Mouse (Mus musculus) megakaryocyte, embryonic 14.5 days (primary cell): ENCODE measurements around the gene Adsl. TPM values are rescaled to one million over a fixed set of nuclear protein-coding genes. Genes with fewer than 3 reads are reported as not detected.
"Not testable (repeated sequence)": the region's sequence is repeated elsewhere in the genome, so short reads cannot be mapped to it uniquely, and the experiment has no call there.

ENCODE experiments used
- H3K27me3 ChIP-seq: replicated peaks from 2 replicates; pipeline ENCODE3; 2012; ENCODE audit warnings: inconsistent platforms
- H3K36me3 ChIP-seq: replicated peaks from 2 replicates; pipeline ENCODE3; 2012; ENCODE audit warnings: low read length, inconsistent platforms, mixed read lengths
- H3K4me1 ChIP-seq: 2 replicates; pipeline ENCODE4 v1.6.1; 2012; ENCODE audit warnings: inconsistent platforms
- H3K4me3 ChIP-seq: replicated peaks from 2 replicates; pipeline ENCODE3; 2012; ENCODE audit warnings: moderate library complexity, mild to moderate bottlenecking, inconsistent platforms
- H3K9me3 ChIP-seq: 2 replicates; pipeline ENCODE4 v1.6.1; 2012; ENCODE audit warnings: inconsistent platforms
- FLI1 ChIP-seq: IDR thresholded peaks from 2 replicates; pipeline ENCODE4 v1.6.1; 2012; ENCODE audit warnings: low read length, inconsistent platforms, mixed read lengths
- GATA1 ChIP-seq: IDR thresholded peaks from 3 replicates; pipeline ENCODE4 v1.6.1; 2012; ENCODE audit warnings: mixed read lengths, low read length, inconsistent platforms, borderline replicate concordance
- polyA plus RNA-seq: library from polyadenylated mRNA; stranded (reverse); fragments of >175 nt; gene quantifications from 2 replicates; pipeline ENCODE4 v1.2.3, GENCODE M21; 2012; ENCODE audit warnings: low replicate concordance; ENCODE audit not compliant: insufficient read depth

Gene Adsl
- 8.4 and 45.2 TPM in 2 replicates for polyA plus RNA-seq

GRCm38 (mm10) chr15:80948145-80949135 is at the start of gene Adsl:
Gene Adsl, plus strand, starts transcription at chr15:80948490.
- H3K9me3 ChIP-seq, result no peaks in the 10 kb centered on the region
- peaks cover 22% of the 10 kb centered on the region for H3K36me3 ChIP-seq
- H3K4me1 ChIP-seq, result peaks cover 50% of the 10 kb centered on the region
- H3K4me3 ChIP-seq, result peak within 1 kb of the TSS; percentile 97
- H3K27me3 ChIP-seq, result no peaks in the 10 kb centered on the region
- no peak for TF ChIP-seq GATA1
- no peak; the same call in 1 of the 2 replicates for TF ChIP-seq FLI1

GRCm38 (mm10) chr15:80899806-80900205 is 48.5 kb upstream of the Adsl start:
- H3K4me3 ChIP-seq, result no peak overlapping the region
- H3K4me1 ChIP-seq, result peaks cover 38% of the 10 kb centered on the region
- peaks cover 95% of the 10 kb centered on the region for H3K36me3 ChIP-seq
- H3K9me3 ChIP-seq, result no peaks in the 10 kb centered on the region
- H3K27me3 ChIP-seq, result no peaks in the 10 kb centered on the region
- TF ChIP-seq FLI1, result no peak
- TF ChIP-seq GATA1, result no peak

- no peaks in the 10 kb centered on the region for H3K9me3 ChIP-seq
- peaks cover 31% of the 10 kb centered on the region for H3K4me1 ChIP-seq
- H3K27me3 ChIP-seq, result no peaks in the 10 kb centered on the region
- H3K36me3 ChIP-seq, result peaks cover 95% of the 10 kb centered on the region
- no peak for TF ChIP-seq FLI1
- TF ChIP-seq GATA1, result no peak
- H3K4me3 ChIP-seq, result no peak overlapping the region
Measured at GRCm38 (mm10) chr15:80901806-80902513, 46.3 kb upstream of the Adsl start.

- H3K4me1 ChIP-seq, result peaks cover 36% of the 10 kb centered on the region
- peaks cover 82% of the 10 kb centered on the region for H3K36me3 ChIP-seq
- H3K4me3 ChIP-seq, H3K9me3 ChIP-seq, H3K27me3 ChIP-seq: not testable (repeated sequence)
Measured at GRCm38 (mm10) chr15:80904776-80905175, 43.5 kb upstream of the Adsl start.

GRCm38 (mm10) chr15:80910183-80910582 is 38.1 kb upstream of the Adsl start:
- TF ChIP-seq FLI1 (no peak), GATA1 (no peak)
- H3K27me3 ChIP-seq, result no peaks in the 10 kb centered on the region
- H3K4me1 ChIP-seq, result peaks cover 65% of the 10 kb centered on the region
- H3K36me3 ChIP-seq, result peaks cover 78% of the 10 kb centered on the region
- no peaks in the 10 kb centered on the region for H3K9me3 ChIP-seq
- no peak overlapping the region for H3K4me3 ChIP-seq

- Histone ChIP-seq H3K36me3 (peaks cover 78% of the 10 kb centered on the region), H3K4me3 (peak overlapping the region; percentile 64)
- TF ChIP-seq FLI1 (no peak), GATA1 (no peak)
Measured at GRCm38 (mm10) chr15:80910790-80911531, 37.3 kb upstream of the Adsl start.

GRCm38 (mm10) chr15:80912175-80912574 is 36.1 kb upstream of the Adsl start:
- no peaks in the 10 kb centered on the region for H3K27me3 ChIP-seq
- H3K36me3 ChIP-seq, result peaks cover 79% of the 10 kb centered on the region
- H3K4me1 ChIP-seq, result peaks cover 69% of the 10 kb centered on the region
- H3K9me3 ChIP-seq, result no peaks in the 10 kb centered on the region
- TF ChIP-seq GATA1, result no peak
- no peak for TF ChIP-seq FLI1
- no peak overlapping the region for H3K4me3 ChIP-seq

More at GRCm38 (mm10) chr15:80910790-80911531, 37.3 kb upstream of the Adsl start:
- Histone ChIP-seq H3K9me3 (no peaks in the 10 kb centered on the region), H3K27me3 (no peaks in the 10 kb centered on the region), H3K4me1 (peaks cover 69% of the 10 kb centered on the region)

GRCm38 (mm10) chr15:80913803-80914202 is 34.5 kb upstream of the Adsl start:
- Histone ChIP-seq H3K4me1 (peaks cover 62% of the 10 kb centered on the region), H3K27me3 (no peaks in the 10 kb centered on the region), H3K4me3 (no peak overlapping the region), H3K36me3 (peaks cover 86% of the 10 kb centered on the region), H3K9me3 (no peaks in the 10 kb centered on the region)
- TF ChIP-seq GATA1 (no peak), FLI1 (no peak)

- Histone ChIP-seq H3K4me1 (peaks cover 49% of the 10 kb centered on the region), H3K4me3 (no peak overlapping the region)
- TF ChIP-seq GATA1 (no peak), FLI1 (no peak)
Measured at GRCm38 (mm10) chr15:80915850-80916249, 32.4 kb upstream of the Adsl start.

More at GRCm38 (mm10) chr15:80915850-80916249, 32.4 kb upstream of the Adsl start:
- H3K27me3 ChIP-seq, result no peaks in the 10 kb centered on the region
- H3K36me3 ChIP-seq, result peaks cover 94% of the 10 kb centered on the region
- no peaks in the 10 kb centered on the region for H3K9me3 ChIP-seq
